In genomic region chr8:78862046-78862445, GRCm38 (mm10) we compare ENCODE assay signal across 11 mouse cellular contexts.
"Had no signal": no experiment of that assay in that cellular context is flagged by ENCODE, and none has a peak within 500 bp of the region (broad histone marks: within the 10 kb centered on the region; RNA-seq: fewer than 3 reads in every experiment).

No protein-coding gene starts in this region.

- ATAC-seq: liver, embryonic 12.5 days; midbrain, embryonic 15.5 days had no signal

- H3K36me3 ChIP-seq: kidney, embryonic 15.5 days; limb, embryonic 15.5 days; liver, embryonic 12.5 days; midbrain, embryonic 10.5 days; midbrain, embryonic 15.5 days; neural tube, embryonic 13.5 days had no signal

- H3K27me3 ChIP-seq: kidney, embryonic 15.5 days; limb, embryonic 15.5 days; liver, embryonic 12.5 days; midbrain, embryonic 15.5 days; neural tube, embryonic 13.5 days had no signal

- H3K4me2 ChIP-seq: kidney, embryonic 15.5 days; limb, embryonic 15.5 days; liver, embryonic 12.5 days; midbrain, embryonic 15.5 days; neural tube, embryonic 13.5 days had no signal

- H3K27ac ChIP-seq: kidney, embryonic 15.5 days; limb, embryonic 15.5 days; liver, embryonic 12.5 days; midbrain, embryonic 10.5 days; midbrain, embryonic 15.5 days; neural tube, embryonic 13.5 days had no signal

- H3K9ac ChIP-seq: kidney, embryonic 15.5 days; limb, embryonic 15.5 days; liver, embryonic 12.5 days; midbrain, embryonic 15.5 days; neural tube, embryonic 13.5 days had no signal

- H3K9me3 ChIP-seq: kidney, embryonic 15.5 days; limb, embryonic 15.5 days; liver, embryonic 12.5 days; midbrain, embryonic 10.5 days; midbrain, embryonic 15.5 days; neural tube, embryonic 13.5 days had no signal

- H3K4me1 ChIP-seq: kidney, embryonic 15.5 days; limb, embryonic 15.5 days; liver, embryonic 12.5 days; midbrain, embryonic 15.5 days; neural tube, embryonic 13.5 days had no signal

- H3K4me3 ChIP-seq: kidney, embryonic 15.5 days; limb, embryonic 15.5 days; liver, embryonic 12.5 days; midbrain, embryonic 10.5 days; midbrain, embryonic 15.5 days; neural tube, embryonic 13.5 days had no signal

- DNase-seq: kidney, postnatal 14 days; lung, postnatal 4 days; retina, postnatal 1 day; right cerebral cortex, postnatal 14 days; thymus, postnatal 36 days had no signal
